Mouse (Mus musculus): ENCODE results near the gene P2ry14.
"Not testable (repeated sequence)": the region's sequence is repeated elsewhere in the genome, so short reads cannot be mapped to it uniquely, and the experiment has no call there.

Gene P2ry14

DNA sequence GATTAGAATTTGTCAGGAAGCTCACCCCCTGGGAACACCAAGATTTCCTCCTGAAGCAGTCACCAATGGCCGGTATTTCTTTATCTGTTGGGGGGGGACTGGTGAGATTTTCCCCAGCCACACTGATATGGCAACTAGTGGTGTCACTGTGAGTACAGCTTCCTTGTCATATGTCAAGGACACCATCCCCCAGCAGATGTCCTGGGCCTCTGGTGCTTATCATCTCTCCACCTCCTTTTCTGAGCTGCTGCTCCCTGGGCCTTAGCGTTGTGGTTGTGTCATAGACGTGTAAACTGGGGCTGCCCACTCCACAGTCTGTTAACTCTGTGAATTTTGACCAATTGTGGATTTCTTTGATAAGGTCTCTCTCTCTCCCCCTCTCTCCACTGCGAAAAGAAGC, 49.0 kb downstream of the P2ry14 start:
- no peak for DNase-seq (ENCODE audit: low spot score)

DNA sequence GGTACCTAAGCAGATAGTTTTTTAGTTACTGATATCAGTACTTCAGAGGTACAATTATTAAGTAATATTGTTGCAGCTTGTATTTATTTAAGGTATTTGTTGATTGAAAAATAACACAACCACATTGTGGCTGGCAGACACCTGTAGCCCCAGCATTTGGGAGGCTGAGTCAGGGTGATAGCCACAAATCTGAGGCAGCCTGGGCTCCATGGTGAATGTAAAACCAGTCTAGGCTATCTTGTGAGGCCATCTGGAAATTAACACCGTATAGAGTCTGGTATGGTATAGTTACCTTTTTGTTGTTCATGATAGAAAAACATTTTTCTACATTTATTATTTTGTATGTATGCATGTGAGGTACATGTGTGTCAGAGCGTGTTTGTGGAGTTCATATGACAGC, 51.3 kb downstream of the P2ry14 start:
- DNase-seq (ENCODE audit: low spot score): no peak

DNA sequence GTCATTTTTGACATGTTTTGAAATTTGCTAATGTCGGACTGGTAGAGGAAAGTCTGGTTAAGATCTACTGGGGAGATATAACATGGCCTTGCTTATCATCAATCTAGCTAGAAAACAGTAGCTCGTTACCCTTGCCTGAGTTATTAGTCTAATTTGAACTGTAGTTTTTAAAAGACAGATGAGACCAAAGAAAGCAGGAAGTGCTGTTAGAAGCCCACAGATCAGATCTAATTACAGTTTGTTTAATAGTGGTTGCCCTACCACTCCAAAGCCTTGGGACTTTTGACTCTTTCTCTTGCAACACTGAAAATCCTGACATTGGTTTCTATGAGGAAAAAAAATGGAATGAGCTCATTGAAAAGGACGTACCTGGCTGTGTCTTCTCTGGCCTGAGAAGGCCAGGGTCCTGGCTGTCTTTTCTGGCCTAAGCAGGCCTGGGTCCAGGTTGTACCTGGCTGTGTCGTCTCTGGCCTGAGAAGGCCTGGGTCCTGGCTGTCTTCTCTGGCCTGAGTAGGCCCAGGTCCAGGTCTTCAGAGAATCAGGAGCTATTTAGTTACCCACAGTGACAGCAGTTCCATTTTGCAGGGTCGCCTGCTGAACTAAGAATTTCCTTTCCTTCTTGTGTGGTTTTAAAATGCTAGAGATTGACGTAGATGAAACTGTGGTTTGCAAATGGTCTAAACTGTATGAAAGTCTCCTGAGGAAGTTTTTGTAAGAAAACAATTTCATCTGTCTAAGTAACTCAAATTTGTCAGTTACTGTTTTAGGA, 52.0 kb downstream of the P2ry14 start, which contains the start of gene Gpr171:
Gpr171 (minus strand) TSS at position 604 of the 769 bp plus-strand sequence.
- no peak for DNase-seq (ENCODE audit: low spot score)

DNA sequence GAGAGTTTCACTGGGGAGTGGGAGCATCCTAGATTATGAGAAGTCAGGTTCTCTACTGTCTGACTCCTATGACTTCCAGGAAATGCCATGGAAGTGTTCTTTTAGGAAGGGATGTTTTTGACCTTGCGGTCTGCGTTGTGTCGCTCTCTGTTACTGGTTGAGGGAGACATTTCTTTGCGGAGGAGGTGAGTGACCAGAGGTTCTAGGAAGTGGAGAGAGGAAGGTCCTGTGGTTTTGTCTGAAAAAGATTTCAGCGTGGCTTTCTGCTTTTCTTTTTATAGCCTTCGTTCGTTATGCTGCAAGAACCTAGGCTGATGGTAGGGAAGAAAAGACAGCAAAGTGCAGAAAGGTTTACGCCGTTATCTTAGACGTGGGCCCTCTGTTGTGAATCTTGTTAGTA, 54.9 kb downstream of the P2ry14 start:
- no peak for DNase-seq (ENCODE audit: low spot score)

DNA sequence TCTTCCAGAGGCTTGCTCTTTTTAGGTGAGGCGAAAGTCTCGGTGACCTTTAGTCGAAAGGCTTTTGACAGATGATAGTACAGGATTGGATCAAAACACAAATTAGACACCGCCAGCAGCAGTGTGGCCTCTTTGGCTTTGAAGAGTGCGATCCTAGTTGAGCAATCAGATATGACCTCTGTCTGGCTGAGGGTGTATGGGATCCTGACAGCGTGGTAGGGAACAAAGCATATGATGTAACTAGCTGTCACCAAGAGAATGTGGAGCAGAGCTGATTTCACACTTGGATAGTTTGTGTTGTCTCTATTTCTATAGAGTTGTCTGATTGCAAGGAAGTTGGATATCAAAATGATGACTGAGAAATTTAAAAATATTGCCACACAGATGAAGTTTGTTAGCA, 56.0 kb downstream of the P2ry14 start:
- DNase-seq (ENCODE audit: low spot score): peak; percentile 9

DNA sequence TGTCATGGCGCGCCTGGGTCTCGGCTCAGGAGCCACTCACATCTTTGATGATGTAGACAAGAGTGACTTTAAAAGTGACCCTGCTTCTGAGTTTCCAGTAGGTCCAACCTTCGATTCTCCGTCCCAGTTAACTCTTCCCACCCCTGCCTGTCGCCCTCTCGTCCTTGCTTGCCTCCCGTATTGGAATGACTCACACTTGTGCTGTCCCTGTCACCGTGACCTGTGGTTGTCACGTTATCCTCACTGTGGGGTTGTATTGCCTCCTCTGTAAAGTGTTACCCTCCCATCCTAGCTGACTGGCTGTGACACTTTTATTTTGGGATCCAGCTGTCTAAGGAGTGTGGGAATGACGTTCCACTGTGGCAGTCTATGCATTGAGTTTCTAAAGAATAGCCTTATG, 60.7 kb downstream of the P2ry14 start:
- no peak for DNase-seq (ENCODE audit: low spot score)

DNA sequence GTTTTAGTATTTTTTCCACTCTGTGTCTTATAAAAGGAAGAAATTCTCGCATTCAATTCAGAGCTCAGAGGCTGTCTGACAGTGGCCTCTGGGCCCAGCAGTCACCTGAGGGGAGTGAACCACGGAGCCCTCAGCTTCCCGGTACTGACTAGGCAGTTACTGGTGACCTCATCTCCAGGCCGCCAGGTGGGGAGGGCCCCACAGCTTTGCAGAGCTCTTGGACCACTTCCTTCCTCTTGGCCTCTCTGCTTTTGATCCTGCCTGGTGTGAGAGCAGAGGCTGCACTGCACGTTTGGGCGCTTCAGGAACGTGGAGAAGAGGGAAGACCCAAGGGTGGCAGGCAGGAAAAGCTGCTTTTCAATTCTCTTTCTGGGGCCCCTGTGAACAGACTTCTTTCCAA, 72.5 kb downstream of the P2ry14 start:
- peak; percentile 47 for DNase-seq (ENCODE audit: low spot score)

DNA sequence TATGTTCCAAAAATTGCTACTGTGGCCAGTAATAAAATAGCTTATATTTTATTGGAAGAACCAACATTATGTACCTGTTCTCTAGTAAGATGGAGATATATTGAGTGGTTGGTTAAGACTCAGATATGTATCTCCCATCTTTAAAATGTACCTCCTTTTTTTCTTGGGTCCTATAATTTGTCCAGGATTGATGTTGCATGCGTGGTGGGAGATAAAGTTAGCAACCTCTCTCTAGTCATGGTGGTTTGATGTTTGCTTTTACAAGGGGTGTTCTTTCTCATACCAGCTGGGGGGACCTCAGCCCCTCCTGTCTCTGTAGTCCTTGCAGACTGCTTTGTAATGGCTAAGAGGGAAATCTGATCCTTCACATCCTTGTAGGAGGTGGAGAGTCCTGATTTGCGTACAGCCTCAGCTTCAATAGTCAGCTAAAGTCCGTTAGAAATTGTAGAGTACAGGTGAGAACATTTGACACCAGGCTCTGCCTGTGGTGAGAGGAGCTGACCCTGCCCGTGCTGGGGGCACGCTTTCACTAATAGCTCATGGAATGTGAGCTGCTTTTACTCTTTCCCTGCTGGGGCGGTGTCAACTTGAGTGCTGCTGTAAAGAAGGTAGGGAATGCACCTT, 73.0 kb downstream of the P2ry14 start:
- peak; percentile 45 for DNase-seq (ENCODE audit: low spot score)

DNA sequence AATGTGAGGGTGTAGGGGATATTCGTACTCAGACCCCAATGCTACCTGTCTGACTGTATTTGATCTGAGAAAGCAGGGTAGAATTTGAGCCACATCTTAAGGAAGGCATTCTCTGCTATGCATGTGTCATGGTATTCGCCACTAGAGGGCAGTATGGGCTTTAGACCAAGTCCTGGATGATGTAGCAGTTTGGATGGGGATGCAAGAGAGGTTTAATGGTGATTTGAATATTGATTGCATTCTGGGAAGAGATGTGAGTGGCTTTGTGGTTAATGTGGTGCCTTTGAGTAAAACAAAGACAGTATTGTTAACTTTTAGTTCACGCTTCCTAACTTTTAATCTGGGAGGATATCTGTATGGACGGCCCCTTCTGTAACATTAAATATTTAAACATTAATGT, 74.1 kb downstream of the P2ry14 start:
- peak; percentile 89 for DNase-seq (ENCODE audit: low spot score)

DNA sequence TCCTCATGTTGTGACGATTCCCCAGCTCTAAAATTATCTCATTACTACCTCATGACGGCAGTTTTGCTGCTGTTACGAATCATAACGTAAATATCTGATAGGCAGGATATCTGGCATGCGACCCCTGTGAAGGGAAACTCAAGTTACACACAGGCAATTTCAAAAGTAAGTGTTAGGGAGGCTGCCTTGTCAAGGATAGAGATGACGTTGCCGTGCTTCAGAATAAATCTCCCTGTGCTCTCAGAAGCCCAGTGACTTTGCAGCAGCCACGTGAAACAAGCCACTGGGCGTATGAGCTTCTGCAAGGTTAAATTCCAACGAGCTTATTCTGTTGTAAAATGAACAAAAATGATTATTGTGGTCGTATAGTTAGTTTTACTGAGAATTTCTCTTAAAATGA, 74.8 kb downstream of the P2ry14 start:
- no peak for DNase-seq (ENCODE audit: low spot score)

DNA sequence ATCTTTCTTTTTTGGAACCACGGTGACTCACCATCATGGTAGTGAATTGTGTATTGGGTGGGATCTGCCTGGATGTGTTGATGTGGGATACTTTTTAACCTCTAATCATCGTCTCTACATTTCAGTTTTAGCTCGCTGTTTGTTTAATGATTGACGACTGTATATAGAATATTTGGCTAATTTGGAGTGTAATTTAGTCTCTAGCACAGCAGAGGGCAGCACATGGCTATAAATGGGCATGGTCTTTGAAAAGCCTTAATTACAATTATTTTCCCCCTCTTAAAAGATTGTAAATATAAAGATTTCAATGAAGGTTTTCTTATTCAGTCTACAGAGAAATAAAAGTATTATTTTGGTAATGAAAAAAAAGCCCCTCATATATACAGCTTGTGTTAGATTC, 76.1 kb downstream of the P2ry14 start:
- DNase-seq (ENCODE audit: low spot score): no peak

DNA sequence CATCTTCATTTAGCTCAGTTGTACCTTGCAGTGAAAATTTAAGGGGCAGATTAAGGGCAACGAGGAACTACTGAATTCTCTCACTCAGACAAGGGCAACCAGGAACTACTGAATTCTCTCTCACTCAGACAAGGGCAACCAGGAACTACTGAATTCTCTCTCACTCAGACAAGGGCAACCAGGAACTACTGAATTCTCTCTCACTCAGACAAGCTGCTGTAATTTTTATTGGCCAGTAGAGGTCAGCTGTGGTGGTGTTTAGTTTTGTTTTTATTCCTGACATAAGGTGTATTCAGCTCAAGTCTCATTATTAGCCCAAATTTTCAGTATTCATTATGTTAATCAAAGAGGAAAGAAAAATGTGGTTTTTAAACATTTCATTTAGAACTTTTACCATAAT, 84.3 kb downstream of the P2ry14 start:
- not testable (repeated sequence) for DNase-seq (ENCODE audit: low spot score)

DNA sequence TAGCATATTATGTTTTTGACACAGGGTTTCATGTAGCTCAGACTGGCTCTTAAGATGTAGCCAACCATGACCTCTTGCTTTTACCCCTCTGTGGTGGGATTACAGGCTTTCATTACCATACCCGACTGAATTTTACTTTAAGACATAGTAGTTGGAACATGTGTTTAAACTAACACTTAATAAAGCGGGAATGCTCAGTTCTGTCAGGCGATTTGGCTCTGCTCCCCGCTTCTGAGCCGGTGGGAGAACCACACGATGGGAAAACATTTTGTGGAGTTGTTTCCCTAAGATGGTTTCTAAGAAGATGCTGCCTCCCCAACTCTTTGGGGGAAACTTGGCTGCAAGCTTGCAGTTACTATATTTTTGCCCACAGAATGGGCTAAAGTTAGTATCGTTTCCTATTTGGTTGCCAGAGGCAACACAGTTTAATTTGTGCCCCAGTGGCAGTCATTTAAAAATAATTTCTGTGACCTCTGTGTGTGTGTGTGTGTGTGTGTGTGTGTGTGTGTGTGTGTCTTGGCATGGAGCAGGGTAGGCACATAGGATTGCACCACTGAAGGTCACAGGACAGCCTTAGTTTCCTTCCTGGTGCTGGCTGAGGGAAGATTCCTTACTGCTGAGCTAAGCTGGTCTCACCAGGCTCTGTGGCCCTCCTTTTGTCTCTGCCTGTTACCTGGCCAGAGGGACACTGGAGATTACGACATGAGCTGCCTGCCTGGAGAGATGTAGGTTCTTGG, 86.7 kb downstream of the P2ry14 start:
- DNase-seq (ENCODE audit: low spot score): no peak

DNA sequence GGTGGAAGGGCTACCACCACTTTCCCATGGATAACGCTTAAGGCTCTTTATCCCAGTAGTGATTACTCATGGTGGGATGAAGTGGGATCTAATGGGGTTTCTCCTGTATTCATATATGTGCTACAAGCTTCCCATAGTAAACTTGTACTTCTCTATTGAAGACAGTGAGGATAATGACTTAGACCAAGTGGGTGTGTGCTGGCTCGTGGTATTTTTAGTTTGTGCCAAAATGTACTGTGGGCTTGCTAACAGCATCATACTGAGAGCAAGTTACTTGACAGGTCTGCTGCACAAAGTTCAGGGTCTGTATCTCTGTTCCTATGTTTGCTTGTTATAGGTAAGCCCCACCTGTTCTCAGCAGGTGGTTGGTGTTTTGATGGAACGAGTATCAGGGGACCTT, 87.5 kb downstream of the P2ry14 start:
- DNase-seq (ENCODE audit: low spot score): no peak

Measured in embryo, embryonic 10 days (tissue).